Mouse (Mus musculus) megakaryocyte progenitor cell, adult 5-6 weeks (primary cell): ENCODE data around the gene Zfp324. TPM values are rescaled to one million over a fixed set of nuclear protein-coding genes. Genes with fewer than 3 reads are reported as not detected.
"Not testable (repeated sequence)": the region's sequence is repeated elsewhere in the genome, so short reads cannot be mapped to it uniquely, and the experiment has no call there.

Experiments
- ATAC-seq: replicated peaks from 2 replicates; pipeline ENCODE4 v1.8.0; 2016; ENCODE audit warnings: mild to moderate bottlenecking, moderate TSS enrichment, inconsistent platforms; ENCODE audit not compliant: poor library complexity
- total RNA-seq, 2 experiments: library from RNA; stranded (forward) in 1 of 2; stranded (reverse) in 1 of 2; fragments of 157-497, 149-512 nt in 1 of 2; fragments of 200-1000 nt in 1 of 2; gene quantifications; 2 replicates each; pipeline versions ENCODE4 v1.2.3 to v1.2.4; 2015 to 2017

Gene Zfp324
- 3.9 and 4.0 TPM in 2 replicates for total RNA-seq (2015)
- 6.5 and 8.5 TPM in 2 replicates for total RNA-seq (2017)

GRCm38 (mm10) chr7:12965678-12966091, at the start of gene Zfp324:
Zfp324 (plus strand) TSS chr7:12965838.
- ATAC-seq, result peak; percentile 83

GRCm38 (mm10) chr7:12920495-12920894, 45.1 kb upstream of the Zfp324 start:
- ATAC-seq, result not testable (repeated sequence)

- no peak for ATAC-seq
Observed at GRCm38 (mm10) chr7:12921318-12921704, 44.3 kb upstream of the Zfp324 start.

- peak; percentile 89 for ATAC-seq
Observed at GRCm38 (mm10) chr7:12921705-12922465, 43.8 kb upstream of the Zfp324 start, which contains the start of gene Rps5. Rps5 (plus strand) TSS chr7:12922290.

GRCm38 (mm10) chr7:12922729-12923128, 42.9 kb upstream of the Zfp324 start:
- no peak for ATAC-seq

GRCm38 (mm10) chr7:12926316-12926715, 39.3 kb upstream of the Zfp324 start:
- no peak for ATAC-seq

GRCm38 (mm10) chr7:12927191-12927680, 38.4 kb upstream of the Zfp324 start, which contains the start of gene Rnf225:
Rnf225 (plus strand) TSS chr7:12927416.
- ATAC-seq, result 0 out of 2 replicates have a peak, but pooled peaks have one; percentile 0

- ATAC-seq, result peak; percentile 53
Observed at GRCm38 (mm10) chr7:12927693-12928589, 37.7 kb upstream of the Zfp324 start.

GRCm38 (mm10) chr7:12933615-12934140, 32.0 kb upstream of the Zfp324 start:
- no peak for ATAC-seq

- ATAC-seq, result peak; percentile 49; the same call in 1 of the 2 replicates
Observed at GRCm38 (mm10) chr7:12934808-12935207, 30.8 kb upstream of the Zfp324 start.

- not testable (repeated sequence) for ATAC-seq
Observed at GRCm38 (mm10) chr7:12937254-12937803, 28.3 kb upstream of the Zfp324 start.

- ATAC-seq, result no peak
Observed at GRCm38 (mm10) chr7:12940599-12940998, 25.0 kb upstream of the Zfp324 start.

GRCm38 (mm10) chr7:12943488-12943887, 22.1 kb upstream of the Zfp324 start:
- peak; percentile 100 for ATAC-seq

GRCm38 (mm10) chr7:12949032-12949871, 16.4 kb upstream of the Zfp324 start:
- ATAC-seq, result peak; percentile 92

- no peak for ATAC-seq
Observed at GRCm38 (mm10) chr7:12949872-12950229, 15.8 kb upstream of the Zfp324 start.

- ATAC-seq, result peak; percentile 90
Observed at GRCm38 (mm10) chr7:12954896-12955295, 10.7 kb upstream of the Zfp324 start.

- ATAC-seq, result no peak
Observed at GRCm38 (mm10) chr7:12957511-12957910, 8.1 kb upstream of the Zfp324 start.

GRCm38 (mm10) chr7:12958948-12959347, 6.7 kb upstream of the Zfp324 start:
- no peak for ATAC-seq

GRCm38 (mm10) chr7:12959718-12960117, 5.9 kb upstream of the Zfp324 start:
- no peak for ATAC-seq
